Mouse (Mus musculus): Measurements from ENCODE around the gene Ptpra.

- TF ChIP-seq CTCF (IDR thresholded peaks at IDR 0.05; ENCODE audit: borderline replicate concordance, control insufficient read depth, extremely low read depth, insufficient read depth, low read length, poor library complexity) (no peak), POLR2A (IDR thresholded peaks at IDR 0.05; ENCODE audit: control insufficient read depth, extremely low read depth, insufficient read depth, low read length, poor library complexity) (no peak)
Measured at GRCm38 (mm10) chr2:130469935-130470334, 19.9 kb downstream of the Ptpra start.

All from thymus, adult 2 months (tissue).